Mouse (Mus musculus): ENCODE data around the gene Mpl.

Mpl gene

DNA sequence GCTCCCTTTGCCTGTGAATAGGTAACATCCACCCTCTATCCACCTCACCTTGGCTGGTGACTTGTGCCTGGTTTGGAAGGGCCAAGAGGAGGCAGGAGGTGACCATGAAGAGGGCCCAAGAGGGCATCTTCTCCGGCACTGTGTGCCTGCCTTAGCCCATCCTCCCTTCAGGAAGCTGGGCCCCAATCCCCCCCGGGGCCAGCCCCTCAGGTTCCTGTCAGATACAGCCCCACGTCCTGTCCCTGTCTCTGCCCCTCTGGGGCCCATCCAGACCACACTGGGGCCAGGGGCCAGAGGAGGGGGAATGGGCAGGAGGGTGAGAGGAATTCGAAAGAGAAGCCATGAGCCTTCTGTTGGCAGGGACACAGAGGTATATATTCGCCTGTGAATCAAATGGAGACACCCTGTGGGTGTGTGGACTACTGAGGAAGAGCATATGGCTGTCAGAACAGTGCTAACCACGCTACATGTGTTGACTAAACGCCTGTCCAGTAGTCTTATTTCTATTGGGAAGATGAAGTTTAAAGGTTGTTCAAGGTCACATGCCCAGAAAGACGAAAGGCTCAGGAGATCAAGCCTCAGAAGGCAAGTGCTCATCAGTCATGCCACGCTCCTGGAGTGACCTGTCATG lies at the start of gene Mpl:
Gene Mpl (minus strand): TSS at position 169 of the 631 bp plus-strand sequence.
- no peak for DNase-seq

DNA sequence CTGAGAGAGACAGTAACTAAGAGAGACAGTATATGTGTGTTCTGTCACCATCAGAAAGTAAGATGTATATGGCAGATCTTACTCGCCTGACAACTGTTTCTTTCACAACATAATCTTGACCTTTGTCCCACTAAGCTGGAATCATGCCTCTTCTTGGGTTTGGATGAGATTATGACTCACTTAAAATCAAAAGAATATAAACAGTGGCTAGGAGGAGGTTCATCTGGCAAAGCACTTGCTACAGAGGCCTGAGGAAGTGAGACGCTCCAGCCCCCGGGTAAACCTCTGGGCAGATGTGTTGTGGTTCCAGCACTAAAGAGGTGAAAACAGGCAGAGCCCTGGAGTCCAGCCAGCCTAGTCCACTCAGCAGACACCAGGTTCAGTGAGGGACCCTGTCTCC lies 48.2 kb upstream of the Mpl start:
- DNase-seq = no peak

DNA sequence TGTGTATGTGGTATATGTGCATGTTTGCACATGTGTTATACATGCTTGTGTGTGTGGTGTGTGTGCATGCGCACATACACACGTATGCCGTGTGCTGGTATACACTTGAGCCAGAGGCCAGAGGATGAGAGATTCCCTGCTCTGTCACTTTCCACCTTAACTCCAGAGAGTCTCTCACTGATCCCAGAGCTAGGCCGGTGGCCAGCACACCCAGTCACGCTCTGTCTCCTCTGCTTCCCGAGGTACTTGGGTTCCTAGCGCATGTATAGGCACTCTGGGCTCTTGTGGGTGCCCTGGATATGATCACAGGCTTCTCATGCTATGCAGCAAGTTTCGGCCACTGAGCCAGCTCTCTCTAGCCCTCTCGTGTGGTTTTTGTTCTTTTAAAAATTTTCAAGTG lies 43.5 kb upstream of the Mpl start:
- no peak for DNase-seq

DNA sequence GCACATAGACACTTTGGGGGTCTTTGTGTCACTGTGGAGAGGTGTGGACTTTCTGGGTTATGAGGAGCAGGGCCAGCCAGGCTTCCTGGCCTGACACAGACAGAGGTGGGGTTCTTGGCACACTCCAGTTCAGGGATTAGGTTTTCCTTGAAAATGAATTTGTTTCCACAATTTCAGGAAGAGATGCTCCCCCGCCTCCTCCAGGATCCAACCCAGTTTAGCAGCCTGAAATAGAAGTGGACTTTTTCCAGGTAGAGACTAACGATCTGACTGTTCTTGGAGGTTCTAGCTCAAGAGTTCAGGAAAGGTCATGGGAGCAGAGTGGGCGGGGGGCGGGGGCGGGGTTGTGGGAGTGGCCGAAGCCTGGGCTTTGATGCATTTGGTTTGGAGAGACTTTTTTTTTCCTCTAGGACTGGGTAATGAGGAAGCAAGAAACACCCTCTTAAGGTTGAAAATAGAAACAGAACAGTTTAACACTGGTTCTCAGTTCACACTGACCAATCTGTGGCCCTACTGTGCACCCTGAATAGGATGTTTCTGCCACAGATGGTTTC lies 42.9 kb upstream of the Mpl start:
- DNase-seq = no peak

DNA sequence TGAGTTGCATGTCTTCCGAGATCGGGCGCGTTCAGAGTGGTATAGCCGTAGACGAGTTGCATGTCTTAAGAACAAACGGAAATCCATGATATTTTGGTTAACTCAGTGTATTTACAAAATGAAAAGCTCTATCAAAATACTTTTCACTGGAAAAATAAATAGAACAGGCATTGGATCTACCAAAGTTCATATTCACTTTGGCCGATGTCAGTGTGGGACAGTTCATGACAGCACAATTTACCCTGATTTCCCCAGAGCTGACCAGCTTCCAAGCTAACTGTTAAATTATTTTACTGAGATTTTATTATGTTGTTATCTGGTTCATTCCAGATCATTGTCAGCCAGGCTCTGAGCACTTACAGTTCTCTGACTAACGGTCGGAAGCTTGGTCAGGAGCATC lies 33.1 kb upstream of the Mpl start:
- no peak for DNase-seq

DNA sequence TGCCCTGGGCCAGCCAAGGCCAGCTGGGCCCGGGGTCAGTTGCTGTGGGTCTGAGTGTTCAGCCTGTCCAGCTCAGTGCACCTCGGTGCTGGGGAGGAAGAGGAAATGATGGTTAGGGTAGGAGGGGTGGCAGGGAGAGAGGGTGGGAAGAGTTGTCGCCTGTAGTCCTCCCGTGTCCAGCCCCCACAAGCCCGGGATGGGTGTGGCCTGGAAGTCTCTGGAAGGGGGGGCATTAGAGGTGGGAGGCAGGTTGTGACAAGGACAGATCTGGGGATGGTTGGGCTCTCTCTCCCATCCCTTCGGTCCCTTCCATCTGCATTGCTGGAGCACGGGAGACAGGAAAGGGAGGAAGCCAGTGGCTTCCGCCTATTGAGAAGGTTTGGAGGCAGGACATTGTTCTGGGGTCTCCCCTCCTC lies 32.4 kb upstream of the Mpl start, which contains the start of gene Tie1:
Gene Tie1 (minus strand): TSS at position 345 of the 416 bp plus-strand sequence.
- no peak for DNase-seq

DNA sequence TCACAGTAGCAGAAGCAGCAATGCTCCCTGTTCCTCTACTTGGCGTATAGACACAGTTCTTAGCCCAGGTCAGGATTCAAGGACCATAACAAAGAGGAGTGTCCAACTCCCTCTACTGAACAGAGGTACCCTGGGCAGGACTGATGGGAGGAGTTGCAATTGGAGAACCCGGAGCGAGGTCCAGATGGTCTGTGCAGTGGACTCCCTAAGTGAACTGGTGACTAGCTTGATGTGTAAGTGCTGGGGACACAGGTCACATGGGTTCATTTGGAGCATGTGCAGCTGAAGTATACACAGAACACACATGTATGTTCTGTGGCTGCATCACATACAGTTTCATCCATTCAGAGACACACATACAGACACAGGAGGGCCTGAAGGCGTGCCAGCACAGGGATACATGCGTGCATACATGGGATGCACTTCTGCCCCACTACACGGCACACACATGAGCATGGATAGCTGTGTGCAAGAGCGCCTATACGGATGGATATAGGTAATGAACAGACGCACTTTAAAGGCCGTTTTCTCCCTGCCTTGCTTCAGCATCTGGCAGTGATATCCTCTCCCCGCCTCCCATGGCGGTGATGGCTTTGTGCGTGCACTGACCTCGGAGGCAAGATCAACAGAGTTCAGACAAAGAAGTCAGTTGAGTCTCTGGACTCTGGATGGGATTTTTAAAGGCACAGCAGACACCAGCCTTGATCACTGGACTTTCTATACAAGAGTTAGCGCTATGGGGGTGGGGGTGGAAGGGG lies 19.6 kb upstream of the Mpl start:
- no peak for DNase-seq

DNA sequence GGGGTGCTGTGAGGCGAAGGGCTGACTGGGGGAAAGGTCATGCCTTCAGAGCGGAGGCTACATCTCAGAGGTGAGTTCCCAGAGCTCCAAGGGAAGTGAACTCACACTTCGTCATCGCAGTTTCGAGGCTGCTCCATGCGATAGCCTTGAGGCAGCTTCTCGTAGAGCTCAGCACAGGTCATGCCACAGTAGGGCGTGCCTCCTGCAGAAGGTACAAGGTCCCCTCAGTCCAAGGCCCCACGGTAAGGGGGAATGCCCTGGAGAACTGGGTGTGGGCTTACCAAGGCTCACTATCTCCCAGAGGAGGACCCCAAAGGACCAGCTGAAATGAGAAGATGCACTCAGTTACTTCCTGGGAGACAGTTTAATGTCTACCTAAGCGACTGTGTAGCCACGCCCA lies 15.4 kb upstream of the Mpl start:
- DNase-seq = no peak

DNA sequence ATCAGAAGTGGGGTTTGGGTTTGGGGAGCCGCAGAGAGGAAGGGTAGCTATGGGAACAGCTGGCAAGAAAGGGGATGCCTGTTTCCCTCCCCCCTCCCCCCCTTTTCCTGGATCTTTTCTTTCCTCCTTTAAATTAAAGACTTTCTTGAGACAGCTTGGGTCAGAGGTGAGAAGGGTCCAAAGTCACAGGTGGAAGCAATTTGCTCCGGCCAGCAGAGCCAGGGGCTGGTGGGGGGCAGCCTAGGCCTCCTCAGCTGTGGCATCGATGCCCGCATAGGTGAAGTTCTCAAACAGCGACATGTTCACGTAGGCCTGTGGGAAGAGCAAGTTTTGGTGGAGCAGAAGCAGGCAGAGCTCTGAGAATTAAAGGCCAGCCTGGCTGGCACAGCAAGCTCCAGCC lies 14.0 kb upstream of the Mpl start:
- no peak for DNase-seq

DNA sequence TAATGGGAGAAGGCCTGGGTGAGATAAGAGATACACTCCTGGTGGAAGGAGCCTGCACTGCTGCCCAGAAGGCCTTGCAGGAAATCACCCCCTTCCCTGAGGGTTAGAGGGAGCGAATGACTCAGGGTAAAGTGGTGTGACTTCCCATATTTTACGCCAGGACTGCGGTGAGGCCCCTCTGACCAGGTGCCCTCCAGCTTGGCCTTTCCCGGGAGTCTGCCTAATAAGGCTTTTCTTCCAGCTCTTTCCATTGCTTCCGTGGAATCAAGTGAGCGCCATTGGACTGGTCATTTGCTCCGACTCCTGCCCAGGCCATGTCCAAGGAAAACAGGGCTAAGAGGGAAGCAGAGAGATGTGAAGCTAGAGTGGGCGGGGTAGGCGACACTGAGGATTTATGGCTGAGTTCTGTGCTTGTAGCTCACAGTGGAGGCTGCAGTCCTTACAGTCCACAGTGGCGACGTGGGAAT lies 8.4 kb upstream of the Mpl start:
- no peak for DNase-seq

DNA sequence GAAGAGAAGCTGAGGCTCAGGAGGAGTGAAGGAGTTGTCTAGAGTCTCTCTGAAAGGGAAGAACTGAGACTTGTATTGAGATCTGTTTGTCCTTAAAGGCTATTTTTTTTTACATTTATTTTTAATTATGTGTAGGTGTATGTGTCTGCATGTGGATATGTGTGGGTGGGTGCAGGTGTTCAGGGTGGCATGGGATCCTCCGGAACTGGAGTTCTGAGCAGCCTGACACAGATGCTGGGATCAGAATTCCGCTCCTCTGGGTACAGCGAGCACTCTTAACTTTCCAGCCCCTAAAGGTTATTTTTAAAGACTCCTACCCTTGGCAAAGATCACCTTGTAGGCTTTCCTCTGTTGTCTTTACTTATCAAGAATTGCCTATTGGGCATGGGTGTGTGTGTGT lies 7.6 kb upstream of the Mpl start:
- DNase-seq = no peak

DNA sequence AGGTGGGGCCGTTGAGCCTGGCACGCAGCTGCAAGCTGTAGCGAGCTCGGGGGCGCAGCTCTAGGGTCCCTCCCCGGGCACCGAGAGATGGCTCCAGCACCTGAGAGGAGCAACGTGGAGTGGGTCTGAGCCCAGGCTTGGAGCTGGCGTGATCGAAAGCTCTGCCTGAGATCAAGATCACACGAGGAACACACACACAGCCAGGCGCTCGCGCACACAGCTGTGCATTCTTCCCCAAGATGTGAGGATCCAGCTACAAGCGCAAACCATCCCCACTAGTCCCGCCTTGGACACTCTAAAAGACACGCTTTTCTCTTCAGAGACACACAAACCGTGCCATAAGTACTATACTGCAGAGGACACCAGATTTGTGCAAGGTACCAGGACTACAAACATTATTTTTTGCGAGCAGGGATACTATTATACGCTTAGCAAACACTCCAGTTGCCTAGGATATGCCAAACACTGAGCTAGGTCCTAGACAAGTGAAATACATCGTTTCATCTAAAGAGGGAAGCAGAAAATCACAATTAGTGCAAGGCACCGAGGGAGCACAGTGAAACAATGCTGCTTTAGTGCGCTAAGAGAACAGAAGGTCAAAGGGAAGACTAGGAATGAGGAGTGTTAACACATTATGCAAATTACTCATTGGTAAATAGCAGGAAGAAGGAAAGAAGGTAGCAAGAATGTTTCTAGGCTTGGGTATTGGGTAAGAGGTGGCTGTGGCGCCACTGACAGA lies 10.7 kb downstream of the Mpl start:
- no peak for DNase-seq

DNA sequence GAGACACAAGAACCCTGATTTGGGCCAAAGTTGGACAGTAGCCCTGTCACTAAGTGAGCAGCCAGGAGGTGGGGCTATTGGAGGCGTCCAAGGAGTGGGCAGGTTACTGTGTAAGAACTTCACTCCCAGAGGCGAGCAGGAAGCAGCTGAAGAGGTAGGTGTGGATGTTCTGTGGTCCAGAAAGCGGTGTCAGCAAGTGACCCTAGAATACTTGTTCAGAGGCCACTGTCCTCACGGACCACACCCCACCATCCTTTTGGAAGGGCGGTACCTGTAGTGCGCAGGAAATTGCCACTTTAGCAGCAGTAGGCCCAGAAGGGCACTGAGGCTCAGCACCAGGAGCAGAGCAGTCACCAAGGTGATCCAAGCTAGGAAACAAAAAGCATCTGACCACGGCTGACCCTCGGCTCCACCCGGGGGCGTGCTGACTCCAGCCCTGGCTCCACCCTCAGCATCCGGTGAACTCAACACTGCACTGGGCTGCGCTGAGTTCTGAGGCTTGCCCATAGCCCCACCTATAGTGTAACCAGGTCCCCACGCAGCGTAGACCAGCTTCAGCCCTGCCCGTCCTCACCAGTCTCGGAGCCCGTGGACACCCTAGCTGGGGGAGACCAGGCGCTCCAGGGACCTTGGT lies 11.4 kb downstream of the Mpl start:
- no peak for DNase-seq

DNA sequence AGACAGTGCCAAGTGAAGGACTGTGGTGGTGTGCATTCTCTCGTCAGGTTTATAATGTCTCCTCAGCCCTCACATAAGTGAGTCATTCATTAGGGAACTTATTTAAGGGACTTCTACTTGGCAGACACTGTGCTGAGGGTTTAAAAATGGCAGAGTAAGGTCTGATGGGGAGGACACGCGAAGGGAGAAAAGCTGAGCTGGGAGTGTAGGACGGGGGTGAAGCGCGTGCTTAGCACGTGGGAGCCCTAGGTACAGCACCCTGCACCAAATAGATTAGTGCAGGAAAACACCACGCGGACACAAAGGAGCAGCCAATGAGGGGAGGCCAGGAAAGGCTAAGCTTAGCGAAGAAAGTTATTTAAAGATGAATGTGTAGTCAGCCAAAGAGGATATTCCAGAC lies 12.2 kb downstream of the Mpl start:
- no peak for DNase-seq

DNA sequence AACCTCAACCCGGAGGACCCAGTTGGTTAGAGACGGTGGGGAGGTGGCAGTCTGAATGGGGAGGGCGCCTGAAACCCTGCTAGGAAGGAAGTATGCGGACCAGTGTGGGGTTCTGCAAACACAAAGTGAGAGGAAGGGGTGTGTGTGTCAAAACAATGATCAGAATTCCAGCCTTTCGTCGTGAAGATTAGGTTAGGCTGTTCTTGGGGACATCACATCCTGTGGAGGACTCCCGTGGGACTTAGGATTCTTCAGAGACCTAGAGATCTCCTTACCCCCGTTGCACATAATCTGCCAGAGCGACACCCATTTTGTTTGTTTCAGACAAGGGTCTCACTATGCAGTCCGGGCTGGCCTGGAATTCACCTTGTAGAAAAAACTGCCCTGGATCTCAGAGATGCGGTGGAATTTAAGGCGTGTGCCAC lies 19.5 kb downstream of the Mpl start:
- DNase-seq = no peak

DNA sequence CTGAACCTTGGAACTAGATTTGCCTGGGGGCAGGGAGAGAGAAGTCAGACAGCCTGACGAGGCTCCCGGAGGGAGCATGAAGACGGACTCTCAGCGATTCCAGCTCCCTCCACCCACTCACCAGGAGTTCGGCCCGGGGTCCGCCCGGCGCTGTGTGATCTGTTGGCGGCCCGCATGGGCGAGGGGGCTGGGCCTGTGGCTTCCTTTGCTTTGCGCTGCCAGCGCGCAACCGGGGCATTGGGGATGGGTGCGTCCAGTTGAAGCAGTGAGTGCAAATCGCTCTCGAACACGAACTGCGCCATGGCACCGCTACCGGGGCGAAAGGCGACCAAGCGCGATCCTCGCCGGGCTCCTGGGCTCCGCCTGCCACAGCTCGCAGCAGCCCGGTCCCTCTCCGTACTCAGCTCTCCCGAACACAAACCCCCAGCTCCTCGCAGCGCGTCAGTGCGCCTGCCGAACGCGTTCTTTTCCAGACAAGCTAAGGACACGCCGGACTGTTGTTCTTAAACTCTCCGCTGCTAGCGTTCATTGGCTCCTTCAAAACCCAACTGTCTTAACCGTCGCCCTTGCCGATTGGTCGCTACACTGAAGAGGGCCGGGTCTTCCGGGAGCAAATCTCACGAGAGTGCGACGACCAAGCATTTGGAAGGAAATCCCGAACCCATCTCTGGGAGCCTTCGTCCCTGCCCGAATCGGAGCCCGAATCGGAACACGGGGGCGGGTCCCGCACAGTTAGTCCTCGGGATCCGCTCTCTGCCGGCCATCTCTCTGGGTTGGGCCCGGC lies 20.3 kb downstream of the Mpl start, which contains the start of gene Cdc20:
Gene Cdc20 (minus strand): TSS at position 533 of the 784 bp plus-strand sequence.
- peak; percentile 88 for DNase-seq

DNA sequence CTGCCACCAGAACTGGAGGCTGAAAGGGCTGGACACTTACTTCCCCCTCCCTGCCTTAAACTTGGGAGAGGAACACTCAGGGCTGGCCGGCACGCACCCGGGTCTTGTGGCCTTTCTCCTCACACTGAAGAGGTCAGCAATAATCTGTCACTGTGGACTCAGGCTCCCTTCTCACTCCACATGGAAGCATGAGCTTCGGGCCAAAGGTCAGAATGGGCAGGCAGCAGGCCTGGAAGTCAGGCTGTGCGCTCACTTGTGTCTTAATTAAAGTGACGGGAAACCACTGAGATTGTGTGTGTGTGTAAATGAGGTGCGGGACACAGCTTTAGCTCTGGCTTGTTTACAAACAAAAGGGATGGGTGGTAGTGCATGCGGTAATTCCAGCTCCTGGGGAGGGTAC lies 25.0 kb downstream of the Mpl start:
- DNase-seq = no peak

DNA sequence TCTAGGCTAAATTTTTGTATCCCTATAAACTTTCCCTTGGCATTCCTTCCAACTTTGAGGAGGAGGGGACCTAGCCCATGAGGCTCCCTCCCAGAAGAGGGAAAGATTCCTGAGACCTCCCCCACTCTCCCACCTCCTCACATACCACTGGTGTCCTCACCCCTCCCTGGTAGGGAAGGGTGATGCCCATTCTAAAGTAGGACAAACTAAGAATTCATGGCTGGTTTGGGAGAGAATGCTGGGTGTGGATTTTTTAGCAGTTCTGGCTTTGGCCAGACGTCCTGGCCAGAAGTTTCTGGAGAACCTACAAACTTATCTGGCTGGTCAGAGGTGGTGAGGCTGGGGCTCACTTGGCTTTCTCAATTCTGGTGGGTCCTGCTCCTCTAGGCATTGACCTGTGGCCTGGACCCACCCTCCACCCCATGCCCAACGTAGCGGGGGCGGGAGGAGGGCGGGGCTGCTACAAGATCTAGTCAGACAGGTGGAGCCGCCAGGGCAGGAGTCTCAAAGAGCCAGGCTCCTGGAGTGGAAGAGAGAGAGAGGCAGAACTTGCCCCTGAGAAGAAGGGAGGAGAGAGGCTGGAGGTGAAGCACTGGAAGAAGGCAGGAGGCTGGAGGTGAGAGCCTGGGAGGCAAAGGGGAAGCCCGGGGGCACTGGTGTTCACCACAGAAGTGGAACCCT lies 28.0 kb downstream of the Mpl start:
- no peak for DNase-seq

DNA sequence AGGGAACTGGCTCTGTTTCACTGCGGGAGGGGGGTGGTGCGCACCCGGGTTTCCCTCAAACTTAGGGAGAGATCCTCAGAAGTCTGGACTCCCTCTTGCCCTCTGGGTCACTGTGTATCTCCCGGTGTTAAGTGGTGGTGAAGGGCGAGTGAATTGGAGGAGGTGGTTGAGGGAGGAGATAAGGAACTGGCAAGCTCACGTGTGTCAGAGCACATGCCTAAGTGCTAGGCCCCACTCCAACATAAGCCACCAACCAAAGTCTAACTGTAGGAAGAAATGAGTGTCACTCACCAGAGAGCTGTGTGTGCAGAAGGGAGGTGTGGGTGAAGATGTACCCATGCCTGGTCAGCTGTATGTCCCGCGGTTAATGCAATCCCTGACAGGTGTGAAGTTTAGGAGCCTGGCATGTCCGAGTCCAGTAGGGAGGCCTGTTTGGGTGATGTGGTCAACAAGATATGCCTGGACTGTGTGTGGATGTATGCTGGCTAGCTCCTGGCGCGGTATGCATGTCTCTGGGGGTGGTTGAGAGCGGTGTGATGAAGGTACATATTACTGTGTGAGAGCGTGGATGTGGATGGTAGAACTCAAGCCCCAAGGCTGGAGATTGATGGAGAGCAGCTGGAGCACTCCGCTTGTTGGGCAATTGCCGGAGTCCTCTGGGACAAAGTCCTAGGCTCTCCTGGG lies 28.6 kb downstream of the Mpl start:
- no peak for DNase-seq

DNA sequence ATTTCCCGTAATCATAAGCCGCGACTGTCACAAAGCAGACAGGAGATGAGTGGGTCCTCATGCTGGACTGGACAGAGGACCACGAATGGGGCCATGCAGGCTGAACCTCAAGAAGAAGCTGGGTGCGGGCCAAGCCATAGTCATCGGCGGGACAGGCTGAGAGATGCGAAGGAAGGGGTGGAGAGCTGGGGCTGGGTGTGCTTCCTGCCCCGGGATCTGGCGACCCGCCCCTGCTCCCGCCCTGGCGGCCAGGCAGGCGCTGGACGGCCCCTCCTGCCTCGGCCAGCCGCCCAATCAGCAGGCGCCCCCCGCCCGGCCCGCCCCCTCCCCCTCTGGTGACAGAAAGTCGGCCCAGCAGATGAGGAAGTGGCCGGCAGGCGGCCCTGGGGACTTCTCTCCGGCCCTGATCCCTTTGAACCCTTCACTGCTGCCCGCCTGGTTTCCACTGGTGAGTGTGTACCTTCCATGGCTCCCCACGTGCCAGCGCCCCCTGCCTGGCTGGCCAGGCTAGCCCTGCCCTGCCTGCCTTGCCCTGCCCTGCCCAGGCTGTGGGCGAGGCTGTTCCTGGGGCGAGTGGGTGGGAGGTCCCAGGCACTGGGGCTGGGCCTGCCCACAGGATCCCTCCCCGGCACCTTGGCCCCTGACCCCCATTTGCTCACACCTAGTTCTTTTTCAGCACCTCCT lies 29.4 kb downstream of the Mpl start, which contains the start of gene Elovl1:
Gene Elovl1 (plus strand): TSS at position 326 of the 684 bp plus-strand sequence.
- peak; percentile 74 for DNase-seq
